Mouse (Mus musculus) stomach, embryonic 14.5 days (tissue): ENCODE results near the gene Vmn1r220. TPM values are rescaled to one million over a fixed set of nuclear protein-coding genes. Genes with fewer than 3 reads are reported as not detected.

Experiments used
- ATAC-seq: fragments of 200-750 bp; cut with Nextera tagmentation; 2 replicates; pipeline ENCODE4 v1.8.0; 2017; ENCODE audit warnings: low read depth, moderate TSS enrichment; ENCODE audit not compliant: insufficient number of reproducible peaks, insufficient read depth, low FRiP score
- H3K27ac ChIP-seq: fragments of 300-500 bp; sonication (generic); 2 replicates; pipeline ENCODE4 v1.5.1; 2014; ENCODE audit warnings: mild to moderate bottlenecking, low read length, moderate library complexity, mixed read lengths
- H3K27me3 ChIP-seq: fragments of 300-500 bp; sonication (generic); 2 replicates; pipeline ENCODE4 v1.6.1; 2014; ENCODE audit warnings: low read length, control low read depth, mixed read lengths; ENCODE audit not compliant: control insufficient read depth, insufficient read depth
- H3K36me3 ChIP-seq: fragments of 300-500 bp; sonication (generic); 2 replicates; pipeline ENCODE4 v1.6.1; 2014; ENCODE audit warnings: mild to moderate bottlenecking, control low read depth, low read length, moderate library complexity, mixed read lengths; ENCODE audit not compliant: control insufficient read depth, insufficient read depth
- H3K4me1 ChIP-seq: fragments of 300-500 bp; sonication (generic); 2 replicates; pipeline ENCODE4 v1.6.1; 2014; ENCODE audit warnings: low read length, control low read depth, mixed read lengths; ENCODE audit not compliant: control insufficient read depth, insufficient read depth
- H3K4me2 ChIP-seq: fragments of 300-500 bp; sonication (generic); replicated peaks from 2 replicates; pipeline ENCODE4 v1.6.1; 2014; ENCODE audit warnings: low read depth, low read length, control low read depth
- H3K4me3 ChIP-seq: fragments of 300-500 bp; sonication (generic); 2 replicates; pipeline ENCODE4 v1.5.1; 2014; ENCODE audit warnings: low read depth, low read length, control low read depth
- H3K9ac ChIP-seq: fragments of 300-500 bp; sonication (generic); replicated peaks from 2 replicates; pipeline ENCODE4 v1.6.1; 2014; ENCODE audit warnings: low read depth, mild to moderate bottlenecking, control low read depth, low read length, moderate library complexity, mixed read lengths
- H3K9me3 ChIP-seq: fragments of 300-500 bp; sonication (generic); 2 replicates; pipeline ENCODE4 v1.6.1; 2016; ENCODE audit warnings: low read depth, low read length, control low read depth; ENCODE audit not compliant: control insufficient read depth
- WGBS: fragments of 180-500 bp; shearing (Covaris S2); extraction: QIAGEN DNeasy Blood & Tissue Kit; methylation state at CpG from one replicate; pipeline ENCODE4 v1.1.7; 2014; 5-methylcytosine and 5-hydroxymethylcytosine counted together
- polyA plus RNA-seq: library from polyadenylated mRNA; unstranded; fragments of >200 nt; fragmentation: Nextera tagmentation; extraction: Ambion mirVana; gene quantifications from 2 replicates; pipeline ENCODE4 v1.2.1, GENCODE M21; 2014

Vmn1r220 gene
- polyA plus RNA-seq, 1 experiment from 2014 or later: not detected

- no peaks in the 10 kb centered on the region for H3K27me3 ChIP-seq
- H3K27ac ChIP-seq: no peak within 1 kb of the TSS
- no peak within 1 kb of the TSS for H3K9ac ChIP-seq
- ATAC-seq: no peak
- 70% methylated on average over 3 of the region's 3 CpGs for WGBS
- H3K4me1 ChIP-seq: no peaks in the 10 kb centered on the region
- no peak within 1 kb of the TSS for H3K4me3 ChIP-seq
- no peaks in the 10 kb centered on the region for H3K36me3 ChIP-seq
- no peak within 1 kb of the TSS for H3K4me2 ChIP-seq
- H3K9me3 ChIP-seq: no peaks in the 10 kb centered on the region
These were observed 54.7 kb downstream of the Vmn1r220 start, which contains the start of gene Vmn1r218 for GRCm38 (mm10) chr13:23133099-23133498. Gene Vmn1r218 (plus strand): TSS chr13:23133155.

Other genes with a start within 250 kb of the Vmn1r220 start
- gene Vmn1r213, start 180.3 kb downstream of the Vmn1r220 start, polyA plus RNA-seq: not detected in 2 replicates
- not detected in 2 replicates for gene Vmn1r214, start 157.6 kb downstream of the Vmn1r220 start, polyA plus RNA-seq
- gene Vmn1r215, start 120.0 kb downstream of the Vmn1r220 start, polyA plus RNA-seq: not detected in 2 replicates
- not detected in 2 replicates for gene Vmn1r217, start 69.7 kb downstream of the Vmn1r220 start, polyA plus RNA-seq
- not detected in 2 replicates for gene Vmn1r218, start 54.8 kb downstream of the Vmn1r220 start, polyA plus RNA-seq
- not detected in 2 replicates for gene Vmn1r219, start 28.7 kb downstream of the Vmn1r220 start, polyA plus RNA-seq
- not detected in 2 replicates for gene Vmn1r221, start 26.2 kb upstream of the Vmn1r220 start, polyA plus RNA-seq
- gene Vmn1r222, start 48.0 kb upstream of the Vmn1r220 start, polyA plus RNA-seq: not detected in 2 replicates
- not detected in 2 replicates for gene Vmn1r223, start 59.2 kb upstream of the Vmn1r220 start, polyA plus RNA-seq
- gene Zfp322a, start 181.2 kb upstream of the Vmn1r220 start, polyA plus RNA-seq: 44.3 and 49.8 TPM in 2 replicates
- 12.0 and 12.4 TPM in 2 replicates for gene Abt1, start 235.9 kb upstream of the Vmn1r220 start, polyA plus RNA-seq